Mouse (Mus musculus) kidney, adult 2 months (tissue): ENCODE data around the gene Fam171a2. TPM values are rescaled to one million over a fixed set of nuclear protein-coding genes. Genes with fewer than 3 reads are reported as not detected.

ENCODE experiments used
- DNase-seq: peaks from one replicate; pipeline ENCODE4 v3.0.0; 2021
- H3K27ac ChIP-seq: fragments of 200-500 bp; 2 replicates; pipeline ENCODE4 v1.5.1; 2012; ENCODE audit warnings: low read depth, low read length, control low read depth, inconsistent platforms; ENCODE audit not compliant: insufficient read depth
- H3K27me3 ChIP-seq: fragments of 200-500 bp; replicated peaks from 2 replicates; pipeline ENCODE4 v1.6.1; 2012; ENCODE audit warnings: mild to moderate bottlenecking, moderate library complexity, low read length, inconsistent platforms; ENCODE audit not compliant: control insufficient read depth, insufficient read depth
- H3K36me3 ChIP-seq: fragments of 200-500 bp; 2 replicates; pipeline ENCODE4 v1.6.1; 2012; ENCODE audit warnings: mild to moderate bottlenecking, moderate library complexity, low read length, inconsistent platforms; ENCODE audit not compliant: control insufficient read depth, insufficient read depth
- H3K4me1 ChIP-seq: fragments of 200-500 bp; 2 replicates; pipeline ENCODE4 v1.6.1; 2011; ENCODE audit warnings: low read length; ENCODE audit not compliant: control insufficient read depth, insufficient read depth
- H3K4me3 ChIP-seq: fragments of 200-500 bp; 2 replicates; pipeline ENCODE4 v1.5.1; 2011; ENCODE audit warnings: mild to moderate bottlenecking, low read depth, low read length, control low read depth; ENCODE audit not compliant: insufficient read depth
- CTCF ChIP-seq: fragments of 200-500 bp; conservative IDR thresholded peaks from 2 replicates; pipeline ENCODE4 v1.5.1; 2011; ENCODE audit warnings: low read depth, mild to moderate bottlenecking, control low read depth, low read length, moderate library complexity, mixed read lengths; ENCODE audit not compliant: insufficient read depth, insufficient read length
- POLR2A ChIP-seq: fragments of 200-500 bp; IDR thresholded peaks from one replicate; pipeline ENCODE4 v1.6.1; 2011; ENCODE audit warnings: low read depth, low read length, control low read depth
- WGBS: fragments of 180-500 bp; shearing (Covaris S2); methylation state at CpG from one replicate; pipeline ENCODE4 v1.1.7; 2018; 5-methylcytosine and 5-hydroxymethylcytosine counted together
- polyA plus RNA-seq: library from polyadenylated mRNA; depleted of rRNA; stranded (reverse); fragments of >200 nt; gene quantifications from 2 replicates; pipeline ENCODE4 v1.2.3, GENCODE M21; 2012

Fam171a2 gene
- polyA plus RNA-seq, 1 experiment: 18.9 TPM

GRCm38 (mm10) chr11:102439093-102440082 lies 8.1 kb downstream of the Fam171a2 start:
- no peaks in the 10 kb centered on the region; the same call in 1 of the 2 replicates for H3K36me3 ChIP-seq
- no peaks in the 10 kb centered on the region for H3K4me1 ChIP-seq
- H3K27ac ChIP-seq: no peak overlapping the region
- WGBS: 85% methylated on average over 14 of the region's 14 CpGs
- TF ChIP-seq CTCF (no peak), POLR2A (no peak)
- no peak for DNase-seq
- H3K4me3 ChIP-seq: no peak overlapping the region
- no peaks in the 10 kb centered on the region for H3K27me3 ChIP-seq

DNA sequence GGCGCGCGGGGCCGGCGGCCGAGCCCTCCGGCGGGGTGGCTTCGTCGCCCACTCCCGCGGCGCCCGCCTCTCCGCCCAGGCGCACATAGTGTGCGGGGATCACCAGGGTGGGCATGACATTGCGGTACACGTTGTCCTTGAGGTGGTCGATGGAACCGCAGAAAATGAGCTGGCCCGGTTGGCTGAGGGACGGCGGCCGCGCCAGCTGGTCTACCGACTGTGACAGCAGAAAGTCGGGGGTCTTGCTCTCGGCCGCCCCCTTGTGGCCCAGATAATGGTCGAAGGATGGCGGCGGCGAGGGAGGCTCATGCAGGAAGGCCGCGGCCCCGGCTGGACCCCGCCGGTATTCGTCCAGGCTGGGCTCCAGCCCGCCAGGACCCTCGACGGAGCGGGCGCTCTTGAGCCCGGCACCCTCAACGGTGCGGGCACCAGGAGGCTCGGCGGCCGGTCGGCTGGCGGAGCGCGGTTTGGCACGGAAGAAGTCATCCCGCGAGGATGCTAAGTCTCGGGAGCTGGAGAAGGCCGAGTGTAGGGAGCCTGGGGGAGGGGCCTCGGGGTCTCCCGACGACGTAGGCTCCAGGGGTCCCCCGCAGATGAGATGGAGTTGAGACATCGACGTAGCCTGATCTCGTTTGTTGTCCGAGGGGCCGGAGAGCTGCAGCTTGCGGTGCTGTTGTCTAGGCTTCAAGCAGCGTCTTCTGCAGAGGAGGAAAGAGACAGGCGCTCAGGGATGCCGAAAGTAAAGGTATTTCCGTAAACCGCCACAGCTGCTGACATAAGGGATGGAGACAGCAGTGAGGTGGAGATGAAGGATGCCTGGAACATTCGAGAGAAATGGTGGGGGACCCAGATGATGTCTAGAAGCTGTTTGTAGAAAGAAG lies 9.0 kb downstream of the Fam171a2 start:
- no peaks in the 10 kb centered on the region; the same call in 1 of the 2 replicates for H3K36me3 ChIP-seq
- H3K27me3 ChIP-seq: no peaks in the 10 kb centered on the region
- TF ChIP-seq POLR2A (no peak), CTCF (peak; percentile 67)
- DNase-seq: peak; percentile 71
- 32% methylated on average over 77 of the region's 77 CpGs for WGBS
- no peak overlapping the region for H3K27ac ChIP-seq
- H3K4me1 ChIP-seq: no peaks in the 10 kb centered on the region
- H3K4me3 ChIP-seq: peak overlapping the region; percentile 39

GRCm38 (mm10) chr11:102437120-102438061 lies 10.1 kb downstream of the Fam171a2 start:
- Histone ChIP-seq H3K4me3 (peak overlapping the region; percentile 39), H3K27ac (no peak overlapping the region), H3K4me1 (peaks cover 4% of the 10 kb centered on the region; the same call in 1 of the 2 replicates), H3K36me3 (no peaks in the 10 kb centered on the region; the same call in 1 of the 2 replicates), H3K27me3 (no peaks in the 10 kb centered on the region)
- DNase-seq: peak; percentile 71
- TF ChIP-seq CTCF (peak; percentile 40), POLR2A (no peak)
- 38% methylated on average over 87 of the region's 87 CpGs for WGBS

DNA sequence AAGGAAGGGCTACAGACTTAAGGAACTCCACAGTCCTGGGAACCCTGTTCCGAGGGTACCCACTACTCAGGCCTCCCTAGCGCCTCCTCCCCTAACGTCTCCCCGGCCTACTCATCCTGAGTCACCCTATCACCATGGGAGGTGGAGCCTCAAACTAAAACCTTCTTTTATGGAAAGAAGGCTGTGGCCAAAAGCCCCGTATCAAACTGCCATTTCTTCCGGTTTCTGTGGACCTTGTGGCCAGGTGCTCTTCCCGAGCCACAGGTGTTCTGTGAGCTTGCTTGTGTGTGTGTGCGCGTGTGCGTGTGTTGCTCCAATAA lies 11.1 kb downstream of the Fam171a2 start:
- no peaks in the 10 kb centered on the region for H3K27me3 ChIP-seq
- H3K4me1 ChIP-seq: peaks cover 6% of the 10 kb centered on the region; the same call in 1 of the 2 replicates
- WGBS: 81% methylated on average over 10 of the region's 10 CpGs
- H3K4me3 ChIP-seq: no peak overlapping the region
- H3K27ac ChIP-seq: no peak overlapping the region
- TF ChIP-seq POLR2A (no peak), CTCF (no peak)
- H3K36me3 ChIP-seq: no peaks in the 10 kb centered on the region; the same call in 1 of the 2 replicates
- DNase-seq: no peak

DNA sequence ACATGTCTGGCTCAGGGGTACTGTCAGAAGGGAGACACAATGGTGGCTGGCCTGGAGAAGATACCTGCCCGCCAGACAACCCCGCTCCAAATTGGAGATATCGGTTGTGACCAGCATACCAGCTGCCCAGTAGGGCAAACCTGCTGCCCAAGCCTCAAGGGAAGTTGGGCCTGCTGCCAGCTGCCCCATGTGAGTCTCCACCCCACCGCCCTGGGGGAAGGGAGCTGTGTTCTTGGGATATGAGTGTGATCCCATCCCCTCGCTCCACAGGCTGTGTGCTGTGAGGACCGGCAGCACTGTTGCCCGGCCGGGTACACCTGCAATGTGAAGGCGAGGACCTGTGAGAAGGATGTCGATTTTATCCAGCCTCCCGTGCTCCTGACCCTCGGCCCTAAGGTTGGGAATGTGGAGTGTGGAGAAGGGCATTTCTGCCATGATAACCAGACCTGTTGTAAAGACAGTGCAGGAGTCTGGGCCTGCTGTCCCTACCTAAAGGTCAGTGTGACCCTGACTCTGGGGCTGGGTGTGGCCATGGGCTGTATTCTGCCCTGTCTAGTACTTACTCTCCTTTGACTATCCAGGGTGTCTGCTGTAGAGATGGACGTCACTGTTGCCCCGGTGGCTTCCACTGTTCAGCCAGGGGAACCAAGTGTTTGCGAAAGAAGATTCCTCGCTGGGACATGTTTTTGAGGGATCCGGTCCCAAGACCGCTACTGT lies 11.6 kb downstream of the Fam171a2 start:
- Histone ChIP-seq H3K36me3 (no peaks in the 10 kb centered on the region; the same call in 1 of the 2 replicates), H3K4me1 (peaks cover 10% of the 10 kb centered on the region; the same call in 1 of the 2 replicates), H3K4me3 (no peak overlapping the region), H3K27me3 (no peaks in the 10 kb centered on the region), H3K27ac (no peak overlapping the region)
- WGBS: 79% methylated on average over 18 of the region's 18 CpGs
- DNase-seq: peak; percentile 56
- TF ChIP-seq CTCF: no peak
- no peak for TF ChIP-seq POLR2A
